Mouse (Mus musculus): ENCODE results near the gene Nup133. TPM values are rescaled to one million over a fixed set of nuclear protein-coding genes. Genes with fewer than 3 reads are reported as not detected.

The Nup133 gene
- total RNA-seq, 2 experiments from 2014 or later, result 32.2 to 33.4 TPM

GRCm38 (mm10) chr8:123954246-123954645, 5.2 kb upstream of the Nup133 start:
- DNase-seq (ENCODE audit: low spot score in 2 of 2), result no peak

GRCm38 (mm10) chr8:123953686-123954085, 4.6 kb upstream of the Nup133 start:
- DNase-seq (ENCODE audit: low spot score in 2 of 2), result no peak

- peak in 1 of 2 experiments; percentile 20 for DNase-seq (ENCODE audit: low spot score in 2 of 2)
Measured at GRCm38 (mm10) chr8:123950077-123950802, 1.2 kb upstream of the Nup133 start.

DNA sequence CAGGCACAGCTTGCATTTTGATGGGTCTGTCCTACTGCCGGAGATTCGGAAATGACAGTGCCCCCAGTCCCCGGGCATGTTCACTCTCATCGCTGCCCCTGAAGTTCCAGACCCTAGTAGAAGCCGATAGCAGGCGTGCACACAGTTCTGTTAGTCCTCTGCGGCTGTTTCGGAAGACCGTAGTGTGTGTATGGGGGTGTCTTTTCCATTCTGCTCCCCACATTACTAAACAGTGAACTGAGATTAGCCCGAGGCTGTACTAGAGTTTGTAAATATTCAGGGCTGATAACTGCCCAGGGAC, 571 bp upstream of the Nup133 start:
- DNase-seq (ENCODE audit: low spot score in 2 of 2), result no peak

- DNase-seq (ENCODE audit: low spot score in 2 of 2), result no peak
Measured at GRCm38 (mm10) chr8:123929026-123929425, 20.0 kb downstream of the Nup133 start.

DNA sequence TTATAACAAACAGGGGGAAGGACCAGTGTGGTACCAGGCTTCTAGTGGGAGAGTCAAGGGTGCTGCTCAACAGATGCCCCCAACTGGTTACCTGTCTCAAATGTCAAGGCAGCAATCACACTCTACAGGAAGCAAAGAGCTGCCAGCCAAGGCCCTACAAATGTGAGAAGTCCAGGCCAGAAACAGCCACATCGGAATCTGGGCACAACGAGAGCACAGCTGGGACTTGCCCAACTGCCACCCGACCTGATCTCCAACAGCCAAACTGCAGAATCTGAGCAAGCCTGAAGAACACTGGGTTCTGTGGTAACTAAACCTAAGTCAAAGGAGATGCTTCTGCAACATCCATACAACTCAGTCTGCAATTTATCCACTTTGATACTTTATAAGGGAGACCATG, 23.4 kb downstream of the Nup133 start:
- DNase-seq (ENCODE audit: low spot score in 2 of 2), result no peak

GRCm38 (mm10) chr8:123924719-123925118, 24.3 kb downstream of the Nup133 start:
- peak; percentile 40 to 75 for DNase-seq (ENCODE audit: low spot score in 2 of 2)

GRCm38 (mm10) chr8:123914635-123915034, 34.4 kb downstream of the Nup133 start:
- no peak for DNase-seq (ENCODE audit: low spot score in 2 of 2)

- no peak for DNase-seq (ENCODE audit: low spot score in 2 of 2)
Measured at GRCm38 (mm10) chr8:123912265-123912664, 36.8 kb downstream of the Nup133 start.

DNA sequence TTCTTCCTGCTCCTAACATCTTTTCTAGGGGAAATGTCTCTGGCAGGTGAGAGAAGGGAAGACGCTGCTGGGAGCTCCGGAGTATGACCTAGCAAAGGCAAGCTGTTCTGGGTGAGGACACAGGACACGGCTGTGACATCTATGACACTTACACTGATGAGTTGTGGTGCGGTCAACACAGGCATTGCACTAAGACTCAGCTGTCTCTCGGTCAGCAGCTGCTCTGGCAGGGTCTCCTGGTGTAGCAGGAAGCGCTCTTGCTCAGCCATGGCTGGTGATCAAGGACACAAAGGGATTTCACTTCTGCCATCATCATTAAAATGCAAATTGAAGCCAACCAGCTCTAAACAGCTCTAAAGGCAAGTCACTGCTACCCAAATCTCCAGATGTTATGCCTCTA, 41.5 kb downstream of the Nup133 start:
- DNase-seq (ENCODE audit: low spot score in 2 of 2), result no peak

DNA sequence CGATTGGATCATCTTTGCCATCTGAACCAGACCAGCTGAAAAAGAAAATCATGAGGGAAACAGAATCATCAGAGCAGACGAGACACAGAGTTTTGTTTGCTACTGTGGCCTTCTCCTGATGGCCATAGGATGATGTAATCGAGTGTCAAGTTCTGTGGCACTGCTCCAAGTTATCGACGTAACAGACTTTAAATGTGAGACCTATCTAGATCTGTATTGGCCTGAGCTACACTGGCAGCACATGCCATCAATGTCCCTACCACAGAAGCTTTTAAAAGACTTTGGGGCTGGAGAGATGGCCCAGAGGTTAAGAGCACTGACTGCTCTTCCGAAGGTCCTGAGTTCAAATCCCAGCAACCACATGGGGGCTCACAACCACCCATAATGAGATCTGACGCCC, 46.4 kb downstream of the Nup133 start:
- DNase-seq (ENCODE audit: low spot score in 2 of 2), result no peak

GRCm38 (mm10) chr8:123899366-123899765, 49.7 kb downstream of the Nup133 start:
- no peak for DNase-seq (ENCODE audit: low spot score in 2 of 2)

GRCm38 (mm10) chr8:123898576-123898975, 50.5 kb downstream of the Nup133 start:
- DNase-seq (ENCODE audit: low spot score in 2 of 2), result no peak

GRCm38 (mm10) chr8:123896774-123897173, 52.3 kb downstream of the Nup133 start:
- no peak for DNase-seq (ENCODE audit: low spot score in 2 of 2)

GRCm38 (mm10) chr8:123896366-123896761, 52.7 kb downstream of the Nup133 start:
- no peak for DNase-seq (ENCODE audit: low spot score in 2 of 2)

DNA sequence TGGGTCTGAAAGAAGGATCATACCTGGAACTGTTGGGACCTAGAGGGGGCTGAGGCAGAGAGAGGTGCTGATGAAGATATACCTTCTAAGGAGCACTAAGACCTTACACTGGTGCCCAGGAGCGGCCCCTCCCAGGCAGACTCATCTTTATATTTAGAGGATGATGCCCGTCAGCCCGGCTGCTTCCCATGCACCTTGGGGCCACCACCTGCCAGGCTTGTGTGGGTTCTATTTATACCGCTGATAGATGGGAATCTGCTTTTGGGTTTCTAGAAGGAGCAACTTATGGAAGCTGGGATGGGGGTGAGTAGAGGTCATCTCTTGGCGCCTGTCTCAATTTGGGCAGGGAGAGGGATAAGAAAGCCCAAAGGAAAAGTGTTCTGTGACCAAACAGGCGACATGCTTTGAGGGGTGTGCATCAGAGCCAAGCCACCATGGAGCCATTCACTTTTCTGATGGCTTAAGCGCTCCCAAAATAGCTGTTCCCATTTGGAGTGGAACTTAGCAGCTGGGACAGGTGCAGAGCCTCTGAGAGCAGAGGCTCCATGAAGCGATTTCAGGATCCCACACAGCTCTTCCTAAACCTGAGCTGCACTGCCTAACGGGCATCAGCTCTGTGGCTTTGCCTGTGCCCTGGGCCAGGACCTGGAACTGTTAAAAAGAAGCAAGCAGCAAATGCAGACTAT, 53.2 kb downstream of the Nup133 start:
- DNase-seq (ENCODE audit: low spot score in 2 of 2), result no peak

GRCm38 (mm10) chr8:123895230-123895629, 53.8 kb downstream of the Nup133 start:
- DNase-seq (ENCODE audit: low spot score in 2 of 2), result no peak

- DNase-seq (ENCODE audit: low spot score in 2 of 2), result no peak
Measured at GRCm38 (mm10) chr8:123894502-123895097, 54.5 kb downstream of the Nup133 start, which contains the start of gene Acta1. TSS of gene Acta1 (minus strand) at chr8:123894751.

- no peak for DNase-seq (ENCODE audit: low spot score in 2 of 2)
Measured at GRCm38 (mm10) chr8:123893413-123893812, 55.7 kb downstream of the Nup133 start.

DNA sequence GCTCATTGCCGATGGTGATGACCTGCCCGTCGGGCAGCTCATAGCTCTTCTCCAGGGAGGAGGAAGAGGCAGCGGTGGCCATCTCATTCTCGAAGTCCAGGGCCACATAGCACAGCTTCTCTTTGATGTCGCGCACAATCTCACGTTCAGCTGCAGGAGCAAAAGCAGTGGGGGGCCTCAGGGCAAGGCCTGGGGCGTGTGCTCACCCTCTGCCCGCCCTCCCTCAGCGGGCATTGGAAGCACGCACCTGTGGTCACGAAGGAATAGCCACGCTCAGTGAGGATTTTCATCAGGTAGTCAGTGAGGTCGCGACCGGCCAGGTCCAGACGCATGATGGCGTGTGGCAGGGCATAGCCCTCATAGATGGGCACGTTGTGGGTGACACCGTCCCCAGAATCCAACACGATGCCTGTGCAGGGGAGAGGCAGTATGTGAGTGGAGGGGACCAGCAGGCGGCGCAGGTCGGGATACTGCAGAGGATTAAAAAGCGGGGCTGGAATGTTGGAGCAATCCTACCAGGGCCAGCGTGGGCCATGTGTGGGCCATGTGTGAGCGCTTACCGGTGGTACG, 56.4 kb downstream of the Nup133 start:
- no peak for DNase-seq (ENCODE audit: low spot score in 2 of 2)

- no peak for DNase-seq (ENCODE audit: low spot score in 2 of 2)
Measured at GRCm38 (mm10) chr8:123891883-123892585, 57.0 kb downstream of the Nup133 start.
